Mouse (Mus musculus) intestine, embryonic 16.5 days (tissue): ENCODE data around the gene Tbx4. TPM values are rescaled to one million over a fixed set of nuclear protein-coding genes. Genes with fewer than 3 reads are reported as not detected.
A peak's percentile ranks its signal among the peaks of the same experiment; 100 is the strongest.

Experiments
- ATAC-seq: fragments of 200-750 bp; cut with Nextera tagmentation; 2 replicates; pipeline ENCODE4 v1.8.0; 2017; ENCODE audit warnings: moderate TSS enrichment, moderate library complexity
- H3K27ac ChIP-seq: fragments of 300-500 bp; sonication (generic); 2 replicates; pipeline ENCODE4 v1.5.1; 2014; ENCODE audit warnings: mild to moderate bottlenecking, low read length
- H3K27me3 ChIP-seq: fragments of 300-500 bp; sonication (generic); replicated peaks from 2 replicates; pipeline ENCODE4 v1.6.1; 2014; ENCODE audit warnings: low read length, control low read depth, mixed read lengths; ENCODE audit not compliant: control insufficient read depth, insufficient read depth
- H3K36me3 ChIP-seq: fragments of 300-500 bp; sonication (generic); 2 replicates; pipeline ENCODE4 v1.6.1; 2014; ENCODE audit warnings: low read length, control low read depth; ENCODE audit not compliant: control insufficient read depth, insufficient read depth
- H3K4me1 ChIP-seq: fragments of 300-500 bp; sonication (generic); 2 replicates; pipeline ENCODE4 v1.6.1; 2014; ENCODE audit warnings: low read length, control low read depth, mixed read lengths; ENCODE audit not compliant: control insufficient read depth, insufficient read depth
- H3K4me2 ChIP-seq: fragments of 300-500 bp; sonication (generic); 2 replicates; pipeline ENCODE4 v1.6.1; 2014; ENCODE audit warnings: low read depth, low read length, control low read depth
- H3K4me3 ChIP-seq: fragments of 300-500 bp; sonication (generic); 2 replicates; pipeline ENCODE4 v1.5.1; 2014; ENCODE audit warnings: mild to moderate bottlenecking, low read length
- H3K9ac ChIP-seq: fragments of 300-500 bp; sonication (generic); 2 replicates; pipeline ENCODE4 v1.6.1; 2014; ENCODE audit warnings: low read depth, low read length
- H3K9me3 ChIP-seq: fragments of 300-500 bp; sonication (generic); 2 replicates; pipeline ENCODE4 v1.6.1; 2016; ENCODE audit warnings: low read length, control low read depth; ENCODE audit not compliant: control insufficient read depth
- WGBS: fragments of 180-500 bp; shearing (Covaris S2); extraction: QIAGEN DNeasy Blood & Tissue Kit; methylation state at CpG from one replicate; pipeline ENCODE4 v1.1.7; 2014; 5-methylcytosine and 5-hydroxymethylcytosine counted together
- polyA plus RNA-seq: library from polyadenylated mRNA; unstranded; fragments of >200 nt; fragmentation: Nextera tagmentation; extraction: Ambion mirVana; gene quantifications from 2 replicates; pipeline ENCODE4 v1.2.1, GENCODE M21; 2015

Gene Tbx4
- polyA plus RNA-seq, 1 experiment from 2014 or later, result not detected

DNA sequence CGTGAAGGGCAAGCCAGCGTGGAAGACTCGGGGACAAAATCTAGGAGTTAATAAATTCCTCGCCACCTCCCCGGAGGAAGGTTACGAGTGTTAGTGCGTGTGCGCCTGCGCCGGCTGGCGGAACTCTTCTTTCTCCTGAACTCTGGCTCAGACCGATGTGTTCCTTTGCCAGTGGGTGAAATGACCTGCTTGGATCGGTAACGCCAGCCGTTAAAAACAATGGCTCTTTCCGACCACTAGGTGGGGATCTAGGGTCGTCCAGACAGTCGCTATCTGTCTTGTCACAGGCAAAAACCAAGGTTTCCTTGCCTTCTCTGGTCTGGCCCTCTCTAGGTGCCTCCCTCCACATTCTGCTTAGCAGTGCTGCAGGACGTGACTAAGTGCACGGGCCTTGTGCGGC, 37.2 kb upstream of the Tbx4 start:
- 2% methylated on average over 21 of the region's 21 CpGs for WGBS
- peak; percentile 54 for ATAC-seq
- peak overlapping the region; percentile 25 for H3K4me3 ChIP-seq

DNA sequence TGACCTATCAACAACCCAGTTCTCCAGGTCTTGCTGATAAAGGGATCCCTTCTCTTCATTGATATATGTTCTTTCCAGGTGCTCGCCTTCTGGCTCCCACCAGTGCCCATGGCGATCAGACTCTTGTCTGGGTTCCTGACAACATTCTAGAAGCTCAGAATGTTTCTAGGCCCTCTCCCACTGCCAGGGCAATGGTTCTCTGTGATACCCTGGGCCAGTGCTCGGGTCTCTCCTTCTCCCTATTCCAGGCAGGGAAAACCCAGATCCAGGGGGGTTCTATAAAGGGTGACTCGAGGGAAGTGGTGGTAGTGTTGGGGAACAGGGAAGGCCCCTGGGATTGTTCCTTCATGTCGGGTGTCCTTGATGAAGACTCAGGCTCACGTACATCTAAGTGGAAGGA, 36.0 kb upstream of the Tbx4 start, which contains the start of gene Gm11444:
Gene Gm11444 (minus strand): TSS at position 101 of the 400 bp plus-strand sequence.
- H3K27me3 ChIP-seq, result peaks cover 8% of the 10 kb centered on the region
- H3K4me2 ChIP-seq, result peak within 1 kb of the TSS; percentile 48; the same call in 1 of the 2 replicates
- peaks cover 2% of the 10 kb centered on the region; the same call in 1 of the 2 replicates for H3K4me1 ChIP-seq
- H3K4me3 ChIP-seq, result no peak within 1 kb of the TSS
- no peaks in the 10 kb centered on the region for H3K36me3 ChIP-seq
- no peaks in the 10 kb centered on the region for H3K9me3 ChIP-seq
- H3K27ac ChIP-seq, result no peak within 1 kb of the TSS
- WGBS, result 89% methylated on average over 6 of the region's 6 CpGs
- ATAC-seq, result no peak
- H3K9ac ChIP-seq, result no peak within 1 kb of the TSS

More for the DNA sequence above, 37.2 kb upstream of the Tbx4 start:
- no peak overlapping the region for H3K27ac ChIP-seq
- H3K9ac ChIP-seq, result no peak overlapping the region
- H3K36me3 ChIP-seq, result no peaks in the 10 kb centered on the region
- peaks cover 2% of the 10 kb centered on the region; the same call in 1 of the 2 replicates for H3K4me1 ChIP-seq
- H3K9me3 ChIP-seq, result no peaks in the 10 kb centered on the region
- H3K4me2 ChIP-seq, result peak overlapping the region; percentile 48
- H3K27me3 ChIP-seq, result peaks cover 8% of the 10 kb centered on the region

- Histone ChIP-seq H3K27ac (no peak overlapping the region), H3K9ac (no peak overlapping the region), H3K9me3 (no peaks in the 10 kb centered on the region), H3K36me3 (no peaks in the 10 kb centered on the region), H3K4me3 (no peak overlapping the region), H3K4me1 (peaks cover 2% of the 10 kb centered on the region; the same call in 1 of the 2 replicates), H3K4me2 (no peak overlapping the region), H3K27me3 (peaks cover 3% of the 10 kb centered on the region)
- ATAC-seq, result no peak
- 38% methylated on average over 6 of the region's 6 CpGs for WGBS
Measured at GRCm38 (mm10) chr11:85850758-85851157, 35.5 kb upstream of the Tbx4 start.

DNA sequence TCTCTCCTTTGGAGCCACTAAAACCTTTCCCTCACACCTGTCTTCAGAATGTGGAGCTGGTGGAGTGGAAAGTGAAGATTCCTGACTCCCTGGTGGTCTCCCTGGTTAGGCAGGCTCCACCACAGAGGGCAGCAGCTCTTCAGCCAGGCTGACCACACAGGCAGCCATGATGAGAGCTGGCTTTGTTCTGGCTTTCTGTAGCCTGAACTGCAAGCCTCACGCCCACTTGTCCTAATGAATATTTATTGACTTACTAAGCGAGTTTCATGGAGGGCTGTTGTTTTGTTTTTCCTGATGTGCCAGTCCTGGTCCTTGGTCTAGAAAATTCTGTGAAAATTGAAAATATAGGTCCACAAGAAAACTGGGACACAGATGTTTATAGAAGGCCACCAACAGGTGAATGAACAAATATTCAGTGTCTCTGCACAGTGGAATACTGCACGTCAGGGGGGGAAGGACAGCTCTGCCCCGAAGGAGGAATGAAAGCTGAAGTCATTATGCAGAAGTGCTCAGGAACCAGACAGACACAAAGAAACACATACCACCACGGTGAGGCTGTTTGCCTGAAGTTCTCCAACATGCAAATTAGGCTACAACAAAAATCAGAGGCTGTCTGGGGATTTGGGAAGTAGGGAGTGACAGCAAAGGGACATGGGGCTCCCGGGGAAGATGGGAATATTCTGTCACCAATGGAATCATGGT, 28.1 kb upstream of the Tbx4 start:
- ATAC-seq, result no peak
- WGBS, result 38% methylated on average over 6 of the region's 6 CpGs
- no peak overlapping the region for H3K4me2 ChIP-seq
- H3K4me1 ChIP-seq, result no peaks in the 10 kb centered on the region
- no peak overlapping the region for H3K9ac ChIP-seq
- no peaks in the 10 kb centered on the region for H3K9me3 ChIP-seq
- H3K27me3 ChIP-seq, result no peaks in the 10 kb centered on the region
- H3K36me3 ChIP-seq, result no peaks in the 10 kb centered on the region
- H3K27ac ChIP-seq, result no peak overlapping the region
- no peak overlapping the region for H3K4me3 ChIP-seq

DNA sequence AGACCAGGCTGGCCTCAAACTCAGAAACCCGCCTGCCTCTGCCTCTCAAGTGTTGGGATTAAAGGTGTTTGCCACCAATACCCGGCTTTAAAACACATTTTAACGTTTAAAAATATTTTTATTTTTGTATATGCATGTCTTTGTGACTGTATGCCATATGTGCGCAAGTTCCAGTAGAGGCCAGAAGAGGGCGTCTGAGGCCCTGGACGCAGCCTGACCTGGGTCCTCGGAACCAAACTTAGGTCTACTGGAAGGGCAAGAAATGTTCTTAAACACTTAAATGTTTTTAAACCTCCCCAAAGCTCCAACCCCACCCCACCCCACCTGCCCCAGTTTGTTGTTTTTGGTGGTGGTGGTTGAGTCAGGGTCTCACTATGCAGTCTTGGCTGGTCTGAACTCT, 21.9 kb upstream of the Tbx4 start:
- Histone ChIP-seq H3K4me3 (no peak overlapping the region), H3K4me1 (no peaks in the 10 kb centered on the region), H3K36me3 (no peaks in the 10 kb centered on the region), H3K9ac (no peak overlapping the region), H3K4me2 (no peak overlapping the region), H3K9me3 (no peaks in the 10 kb centered on the region), H3K27me3 (no peaks in the 10 kb centered on the region), H3K27ac (no peak overlapping the region)
- WGBS, result 44% methylated on average over 7 of the region's 7 CpGs
- no peak for ATAC-seq

DNA sequence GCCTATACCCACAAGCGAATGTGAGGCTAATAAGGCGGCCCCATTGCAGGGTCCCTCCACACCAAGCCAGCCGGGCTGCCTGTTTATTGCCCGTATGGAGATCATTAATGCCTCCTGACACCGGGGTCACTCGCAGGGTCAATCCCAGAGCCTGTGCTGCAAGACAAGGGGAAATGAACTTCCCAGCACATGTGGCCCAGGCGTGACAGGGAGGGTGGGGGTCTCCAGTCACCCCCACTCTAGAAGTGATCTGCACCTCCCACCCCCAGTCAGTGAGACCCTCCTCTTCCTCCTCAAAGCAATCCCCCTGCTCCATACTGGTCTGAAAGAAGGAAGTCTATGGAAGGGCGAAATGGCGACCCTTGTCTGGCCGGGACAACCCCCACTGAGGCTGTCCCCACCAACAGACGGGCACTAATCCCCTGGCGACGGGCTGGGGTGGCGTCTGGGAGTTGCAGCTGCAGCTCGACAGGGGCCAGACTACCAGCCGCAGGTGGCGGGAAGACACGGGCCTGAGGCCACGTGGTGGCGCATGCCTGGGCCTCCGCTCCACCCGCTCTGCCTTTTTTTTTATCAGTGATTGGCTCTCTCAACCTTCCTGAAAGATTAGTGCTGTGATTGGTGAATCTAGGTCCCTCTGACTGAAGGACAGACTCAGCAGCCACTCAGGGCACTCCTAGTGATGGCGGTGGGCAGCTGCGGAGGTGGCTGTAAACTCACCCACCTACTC, 10.0 kb upstream of the Tbx4 start:
- Histone ChIP-seq H3K36me3 (no peaks in the 10 kb centered on the region), H3K4me1 (no peaks in the 10 kb centered on the region), H3K9me3 (no peaks in the 10 kb centered on the region), H3K9ac (no peak overlapping the region), H3K4me2 (no peak overlapping the region), H3K27me3 (peaks cover 5% of the 10 kb centered on the region; the same call in 1 of the 2 replicates), H3K4me3 (no peak overlapping the region), H3K27ac (no peak overlapping the region)
- no peak for ATAC-seq
- 62% methylated on average over 24 of the region's 24 CpGs for WGBS

- ATAC-seq, result no peak
- Histone ChIP-seq H3K4me1 (peaks cover 10% of the 10 kb centered on the region), H3K36me3 (no peaks in the 10 kb centered on the region), H3K9me3 (no peaks in the 10 kb centered on the region), H3K9ac (no peak overlapping the region), H3K27ac (no peak overlapping the region), H3K4me2 (no peak overlapping the region), H3K27me3 (peaks cover 47% of the 10 kb centered on the region), H3K4me3 (no peak overlapping the region)
- 79% methylated on average over 4 of the region's 4 CpGs for WGBS
Measured at GRCm38 (mm10) chr11:85884498-85884897, 1.7 kb upstream of the Tbx4 start.

DNA sequence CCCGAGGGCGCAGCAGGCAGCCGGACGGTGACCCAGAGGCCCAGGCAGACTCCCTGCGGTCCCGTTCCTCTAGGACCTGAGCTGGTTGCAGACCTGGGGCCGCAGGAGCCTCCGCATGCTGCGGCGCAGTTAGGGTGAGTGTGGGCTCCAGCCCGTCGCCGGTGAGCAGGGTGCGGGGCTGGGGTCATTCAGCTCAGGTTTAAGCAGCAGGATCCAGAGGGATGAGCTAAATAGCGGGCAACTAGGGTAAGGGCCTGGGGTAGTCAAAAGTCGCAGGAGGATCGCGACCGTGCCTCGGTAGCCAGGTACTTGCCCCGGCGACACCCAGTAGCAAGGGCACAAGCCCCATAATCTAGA, 185 bp downstream of the Tbx4 start:
- no peaks in the 10 kb centered on the region for H3K9me3 ChIP-seq
- H3K4me1 ChIP-seq, result peaks cover 10% of the 10 kb centered on the region
- H3K9ac ChIP-seq, result no peak overlapping the region
- no peak for ATAC-seq
- no peak overlapping the region for H3K4me3 ChIP-seq
- WGBS, result 10% methylated on average over 22 of the region's 22 CpGs
- H3K27ac ChIP-seq, result no peak overlapping the region
- H3K4me2 ChIP-seq, result no peak overlapping the region
- H3K36me3 ChIP-seq, result no peaks in the 10 kb centered on the region
- H3K27me3 ChIP-seq, result peaks cover 62% of the 10 kb centered on the region

DNA sequence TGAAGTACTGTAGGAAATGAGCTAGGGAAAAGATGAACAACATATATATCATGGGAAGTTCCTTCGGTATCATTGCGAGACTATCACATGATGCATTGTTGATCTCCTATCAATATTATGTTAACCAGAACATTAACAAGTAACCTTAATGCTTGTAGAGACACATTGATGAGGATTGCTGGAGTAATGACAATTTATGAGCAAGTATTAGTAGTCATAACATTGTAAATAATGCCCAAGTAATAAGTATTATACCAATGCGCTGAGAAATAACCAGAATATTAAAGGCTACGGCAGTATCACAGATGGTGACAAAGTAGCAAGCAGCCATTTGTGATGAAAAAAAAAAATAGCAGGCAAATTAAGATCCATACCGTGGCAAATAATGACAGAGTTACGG, 1.1 kb downstream of the Tbx4 start:
- no peak overlapping the region for H3K4me3 ChIP-seq
- H3K36me3 ChIP-seq, result no peaks in the 10 kb centered on the region
- 29% methylated on average over 6 of the region's 6 CpGs for WGBS
- peaks cover 10% of the 10 kb centered on the region for H3K4me1 ChIP-seq
- no peaks in the 10 kb centered on the region for H3K9me3 ChIP-seq
- H3K27me3 ChIP-seq, result peaks cover 69% of the 10 kb centered on the region
- ATAC-seq, result no peak
- no peak overlapping the region for H3K4me2 ChIP-seq
- H3K9ac ChIP-seq, result no peak overlapping the region
- no peak overlapping the region for H3K27ac ChIP-seq
